Mouse (Mus musculus) forebrain, embryonic 16.5 days (tissue): Measurements from ENCODE around the gene Ppp4r2. TPM values are rescaled to one million over a fixed set of nuclear protein-coding genes. Genes with fewer than 3 reads are reported as not detected.

Source experiments
- ATAC-seq: fragments of 200-750 bp; cut with Nextera tagmentation; 2 replicates; pipeline ENCODE4 v1.8.0; 2017; ENCODE audit warnings: mild to moderate bottlenecking, moderate library complexity
- H3K27ac ChIP-seq: fragments of 300-500 bp; sonication (generic); 2 replicates; pipeline ENCODE4 v1.5.1; 2014; ENCODE audit warnings: low read length, control low read depth
- H3K27me3 ChIP-seq: fragments of 300-500 bp; sonication (generic); replicated peaks from 2 replicates; pipeline ENCODE4 v1.6.1; 2014; ENCODE audit warnings: low read length; ENCODE audit not compliant: control insufficient read depth, insufficient read depth
- H3K36me3 ChIP-seq: fragments of 300-500 bp; sonication (generic); 2 replicates; pipeline ENCODE4 v1.6.1; 2014; ENCODE audit not compliant: control insufficient read depth, insufficient read depth
- H3K4me1 ChIP-seq: fragments of 300-500 bp; sonication (generic); replicated peaks from 2 replicates; pipeline ENCODE4 v1.6.1; 2014; ENCODE audit warnings: low read length; ENCODE audit not compliant: control insufficient read depth, insufficient read depth
- H3K4me2 ChIP-seq: fragments of 300-500 bp; sonication (generic); 2 replicates; pipeline ENCODE4 v1.6.1; 2014; ENCODE audit warnings: mild to moderate bottlenecking, low read length, control low read depth
- H3K4me3 ChIP-seq: fragments of 300-500 bp; sonication (generic); replicated peaks from 2 replicates; pipeline ENCODE4 v1.5.1; 2014; ENCODE audit warnings: mild to moderate bottlenecking, low read length, control low read depth
- H3K9ac ChIP-seq: fragments of 300-500 bp; sonication (generic); replicated peaks from 2 replicates; pipeline ENCODE4 v1.6.1; 2014; ENCODE audit warnings: low read depth, low read length, control low read depth
- H3K9me3 ChIP-seq: fragments of 300-500 bp; sonication (generic); 2 replicates; pipeline ENCODE4 v1.6.1; 2016; ENCODE audit warnings: low read length; ENCODE audit not compliant: control insufficient read depth
- WGBS: fragments of 180-500 bp; shearing (Covaris S2); extraction: QIAGEN DNeasy Blood & Tissue Kit; methylation state at CpG from one replicate; pipeline ENCODE4 v1.1.7; 2014; 5-methylcytosine and 5-hydroxymethylcytosine counted together
- polyA plus RNA-seq: library from polyadenylated mRNA; unstranded; fragments of >200 nt; fragmentation: Nextera tagmentation; extraction: Ambion mirVana; gene quantifications from 2 replicates; pipeline ENCODE4 v1.2.1, GENCODE M21; 2015

Gene Ppp4r2
- polyA plus RNA-seq: 22.6 and 23.9 TPM in 2 replicates

DNA sequence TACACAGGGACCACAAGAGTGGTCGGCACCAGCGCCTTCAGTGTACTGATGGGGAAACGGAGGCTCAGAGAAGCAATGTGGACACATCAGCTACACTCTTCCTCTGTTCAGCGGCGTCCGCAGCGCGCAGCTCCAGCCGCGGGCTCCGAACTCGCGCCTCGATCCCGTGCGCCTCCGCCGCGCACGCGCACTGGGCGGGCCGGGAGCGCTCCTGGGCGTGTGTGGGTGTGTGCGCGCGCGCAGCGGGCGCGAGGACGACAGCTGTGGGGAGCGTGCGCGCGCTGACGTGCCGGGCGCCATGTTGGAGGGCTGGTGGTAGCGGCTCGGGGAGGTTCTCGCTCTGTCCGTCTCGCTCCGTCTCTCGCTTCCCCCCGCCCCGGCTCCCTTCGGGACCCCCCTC is at the start of gene Ppp4r2:
TSS of gene Ppp4r2 (plus strand) at position 268 of the 400 bp plus-strand sequence.
- Histone ChIP-seq H3K36me3 (peaks cover 13% of the 10 kb centered on the region), H3K4me1 (peaks cover 20% of the 10 kb centered on the region), H3K27me3 (no peaks in the 10 kb centered on the region), H3K9ac (peak within 1 kb of the TSS; percentile 86), H3K9me3 (no peaks in the 10 kb centered on the region), H3K27ac (peak within 1 kb of the TSS; percentile 92), H3K4me3 (peak within 1 kb of the TSS; percentile 87), H3K4me2 (peak within 1 kb of the TSS; percentile 69)
- WGBS: under 1% methylated on average over 34 of the region's 50 CpGs
- ATAC-seq: peak; percentile 93

GRCm38 (mm10) chr6:100787726-100788125 is 45.7 kb upstream of the Ppp4r2 start:
- Histone ChIP-seq H3K4me2 (no peak overlapping the region), H3K9me3 (no peaks in the 10 kb centered on the region), H3K36me3 (no peaks in the 10 kb centered on the region), H3K4me3 (no peak overlapping the region), H3K4me1 (no peaks in the 10 kb centered on the region), H3K9ac (no peak overlapping the region), H3K27me3 (no peaks in the 10 kb centered on the region), H3K27ac (no peak overlapping the region)
- 92% methylated on average over 1 of the region's 1 CpGs for WGBS
- ATAC-seq: no peak

DNA sequence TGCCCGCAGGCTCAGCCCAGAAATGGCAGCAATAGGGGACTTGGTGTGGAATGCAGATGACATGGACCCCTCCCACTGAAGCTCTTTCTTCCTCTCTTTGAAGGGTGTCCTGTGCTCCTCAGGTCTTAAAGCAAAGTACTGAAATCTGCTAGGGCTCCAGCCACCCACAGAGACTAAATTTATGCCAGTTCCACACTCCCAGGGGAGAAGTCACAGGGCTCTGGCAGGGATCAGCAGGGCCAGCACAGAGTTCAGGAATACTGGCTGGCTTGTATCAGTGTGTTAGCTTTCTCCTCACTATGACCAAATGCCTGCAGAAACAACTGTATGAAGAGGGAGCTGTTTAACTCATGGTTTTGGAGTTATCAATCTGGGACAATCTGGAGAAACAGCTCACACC is 44.3 kb upstream of the Ppp4r2 start:
- Histone ChIP-seq H3K9ac (no peak overlapping the region), H3K9me3 (no peaks in the 10 kb centered on the region), H3K4me3 (no peak overlapping the region), H3K27ac (no peak overlapping the region), H3K4me1 (no peaks in the 10 kb centered on the region), H3K4me2 (no peak overlapping the region), H3K36me3 (no peaks in the 10 kb centered on the region), H3K27me3 (no peaks in the 10 kb centered on the region)
- no peak for ATAC-seq
- 79% methylated on average over 1 of the region's 1 CpGs for WGBS

GRCm38 (mm10) chr6:100792055-100792659 is 41.3 kb upstream of the Ppp4r2 start:
- H3K4me1 ChIP-seq: peaks cover 5% of the 10 kb centered on the region
- no peak overlapping the region for H3K4me3 ChIP-seq
- H3K27me3 ChIP-seq: no peaks in the 10 kb centered on the region
- no peaks in the 10 kb centered on the region for H3K36me3 ChIP-seq
- H3K4me2 ChIP-seq: no peak overlapping the region
- no peak overlapping the region for H3K9ac ChIP-seq
- WGBS: 71% methylated on average over 3 of the region's 3 CpGs
- H3K9me3 ChIP-seq: no peaks in the 10 kb centered on the region
- no peak overlapping the region for H3K27ac ChIP-seq
- no peak for ATAC-seq

DNA sequence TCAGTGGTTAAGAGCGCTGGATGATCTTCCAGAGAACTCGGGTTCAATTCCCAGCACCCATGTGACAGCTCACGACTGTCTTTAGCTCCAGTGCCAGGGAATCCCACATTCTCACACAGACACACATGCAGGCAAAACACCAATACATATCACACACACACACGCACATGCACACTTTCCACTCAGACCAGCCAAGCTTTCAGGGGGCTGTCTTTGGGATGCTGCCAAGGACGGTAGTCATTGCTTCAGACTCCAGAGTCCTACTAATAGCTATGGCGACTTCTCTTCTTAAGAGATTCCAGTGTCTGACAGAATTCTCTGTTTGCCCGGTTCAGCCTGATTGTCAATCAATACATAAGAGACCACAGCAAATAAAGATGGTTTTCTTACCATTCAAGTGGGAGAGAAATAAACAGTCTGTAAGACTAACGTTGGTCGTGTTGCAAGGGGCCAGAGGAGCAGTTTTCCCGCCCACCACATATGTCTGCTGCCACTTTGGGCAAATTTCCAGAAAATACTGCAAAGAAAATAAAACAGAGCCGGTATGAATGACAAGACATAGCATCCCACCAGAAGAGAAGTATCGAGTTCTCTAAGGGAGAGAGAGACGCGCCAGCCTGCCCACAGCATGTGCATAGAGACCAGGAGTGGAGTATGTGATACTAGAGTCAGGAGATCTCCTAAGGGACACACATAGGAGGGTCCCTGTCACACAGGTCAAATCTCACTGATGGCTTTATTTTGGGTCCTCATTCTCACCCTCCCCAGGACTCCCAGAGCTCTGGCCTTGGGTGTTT is 40.3 kb upstream of the Ppp4r2 start:
- peak; percentile 31; the same call in 1 of the 2 replicates for ATAC-seq
- H3K36me3 ChIP-seq: no peaks in the 10 kb centered on the region
- no peak overlapping the region for H3K9ac ChIP-seq
- WGBS: 41% methylated on average over 14 of the region's 14 CpGs
- no peaks in the 10 kb centered on the region for H3K27me3 ChIP-seq
- H3K27ac ChIP-seq: no peak overlapping the region
- H3K9me3 ChIP-seq: no peaks in the 10 kb centered on the region
- no peak overlapping the region for H3K4me2 ChIP-seq
- no peak overlapping the region for H3K4me3 ChIP-seq
- peaks cover 5% of the 10 kb centered on the region for H3K4me1 ChIP-seq

DNA sequence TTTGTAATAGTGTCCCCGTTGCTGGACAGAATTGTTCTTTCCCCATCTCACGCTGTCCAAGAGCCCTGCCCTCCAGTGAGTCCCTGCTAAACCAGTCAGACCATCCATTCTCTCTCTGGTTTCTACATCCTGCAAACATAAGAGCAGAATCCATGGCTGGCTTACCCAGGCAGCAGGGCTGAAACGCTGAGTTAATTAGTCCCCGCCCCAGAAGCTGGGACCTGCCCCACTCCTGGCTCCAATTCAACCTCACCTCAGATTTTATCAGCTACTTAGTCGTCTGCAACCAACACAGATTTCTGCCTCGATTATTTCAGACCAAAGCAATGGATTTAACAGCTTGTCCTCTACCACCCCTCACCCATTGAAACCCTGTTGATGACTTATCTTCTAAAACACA is 37.6 kb upstream of the Ppp4r2 start:
- ATAC-seq: no peak
- WGBS: 38% methylated on average over 6 of the region's 6 CpGs
- Histone ChIP-seq H3K9me3 (no peaks in the 10 kb centered on the region), H3K4me1 (peaks cover 5% of the 10 kb centered on the region), H3K27ac (no peak overlapping the region), H3K4me3 (no peak overlapping the region), H3K36me3 (no peaks in the 10 kb centered on the region), H3K9ac (no peak overlapping the region), H3K27me3 (no peaks in the 10 kb centered on the region), H3K4me2 (no peak overlapping the region)

GRCm38 (mm10) chr6:100799290-100799689 is 34.1 kb upstream of the Ppp4r2 start:
- Histone ChIP-seq H3K27ac (no peak overlapping the region), H3K4me2 (no peak overlapping the region), H3K27me3 (no peaks in the 10 kb centered on the region), H3K9me3 (no peaks in the 10 kb centered on the region), H3K9ac (no peak overlapping the region), H3K36me3 (no peaks in the 10 kb centered on the region), H3K4me1 (peaks cover 5% of the 10 kb centered on the region), H3K4me3 (no peak overlapping the region)
- WGBS: 84% methylated on average over 6 of the region's 6 CpGs
- no peak for ATAC-seq

DNA sequence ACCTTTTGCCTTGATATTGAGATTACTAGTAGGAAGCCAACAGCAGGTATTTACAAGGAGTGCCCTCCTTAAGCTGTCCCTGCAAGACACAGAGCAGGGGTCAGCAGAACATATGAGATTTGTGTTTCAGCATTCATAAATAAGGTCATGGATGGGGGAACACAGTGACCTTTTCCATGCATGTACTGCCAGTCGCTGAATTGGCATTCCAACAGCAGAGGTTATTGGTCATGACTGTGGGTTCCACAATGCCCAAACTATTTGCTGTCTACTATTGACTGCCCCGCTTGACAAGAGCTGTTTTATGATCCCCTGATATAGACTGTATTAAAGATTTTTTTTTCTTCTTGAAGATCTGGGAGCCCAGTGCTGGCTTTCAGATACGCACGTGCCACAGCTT is 33.7 kb upstream of the Ppp4r2 start:
- Histone ChIP-seq H3K9ac (no peak overlapping the region), H3K4me1 (peaks cover 5% of the 10 kb centered on the region), H3K27me3 (no peaks in the 10 kb centered on the region), H3K4me2 (no peak overlapping the region), H3K27ac (no peak overlapping the region), H3K36me3 (no peaks in the 10 kb centered on the region), H3K4me3 (no peak overlapping the region), H3K9me3 (no peaks in the 10 kb centered on the region)
- no peak for ATAC-seq
- 95% methylated on average over 4 of the region's 4 CpGs for WGBS

DNA sequence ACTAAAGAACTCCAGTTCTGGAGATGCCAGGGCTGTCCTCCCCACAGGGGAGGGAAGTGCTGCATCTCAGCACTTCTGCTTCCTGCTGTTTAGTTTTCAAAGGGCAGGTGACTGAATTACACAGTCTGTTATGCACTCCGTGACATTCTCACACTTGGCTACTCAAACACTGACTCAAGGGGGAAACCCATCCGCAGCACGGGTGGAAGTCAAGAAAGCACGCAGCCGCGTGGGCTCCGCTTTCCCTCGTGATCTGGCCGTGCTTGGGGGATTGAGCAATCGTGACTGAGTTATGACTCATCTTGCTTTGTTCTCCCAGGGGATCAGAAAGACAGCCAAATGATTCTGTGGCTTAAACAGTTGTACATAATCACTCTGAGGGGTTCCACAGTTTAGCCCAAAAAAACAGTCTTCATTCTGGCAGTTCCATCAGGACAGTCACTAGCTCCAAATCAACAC is 32.9 kb upstream of the Ppp4r2 start:
- Histone ChIP-seq H3K27ac (no peak overlapping the region), H3K36me3 (no peaks in the 10 kb centered on the region), H3K4me1 (peaks cover 5% of the 10 kb centered on the region), H3K4me3 (no peak overlapping the region), H3K9ac (no peak overlapping the region), H3K9me3 (no peaks in the 10 kb centered on the region), H3K4me2 (no peak overlapping the region), H3K27me3 (no peaks in the 10 kb centered on the region)
- 78% methylated on average over 10 of the region's 10 CpGs for WGBS
- ATAC-seq: no peak
